Mouse (Mus musculus): ENCODE measurements around the gene Fzr1. TPM values are rescaled to one million over a fixed set of nuclear protein-coding genes. Genes with fewer than 3 reads are reported as not detected.

Fzr1 gene
- polyA plus RNA-seq, 1 experiment: 47.8 TPM

DNA sequence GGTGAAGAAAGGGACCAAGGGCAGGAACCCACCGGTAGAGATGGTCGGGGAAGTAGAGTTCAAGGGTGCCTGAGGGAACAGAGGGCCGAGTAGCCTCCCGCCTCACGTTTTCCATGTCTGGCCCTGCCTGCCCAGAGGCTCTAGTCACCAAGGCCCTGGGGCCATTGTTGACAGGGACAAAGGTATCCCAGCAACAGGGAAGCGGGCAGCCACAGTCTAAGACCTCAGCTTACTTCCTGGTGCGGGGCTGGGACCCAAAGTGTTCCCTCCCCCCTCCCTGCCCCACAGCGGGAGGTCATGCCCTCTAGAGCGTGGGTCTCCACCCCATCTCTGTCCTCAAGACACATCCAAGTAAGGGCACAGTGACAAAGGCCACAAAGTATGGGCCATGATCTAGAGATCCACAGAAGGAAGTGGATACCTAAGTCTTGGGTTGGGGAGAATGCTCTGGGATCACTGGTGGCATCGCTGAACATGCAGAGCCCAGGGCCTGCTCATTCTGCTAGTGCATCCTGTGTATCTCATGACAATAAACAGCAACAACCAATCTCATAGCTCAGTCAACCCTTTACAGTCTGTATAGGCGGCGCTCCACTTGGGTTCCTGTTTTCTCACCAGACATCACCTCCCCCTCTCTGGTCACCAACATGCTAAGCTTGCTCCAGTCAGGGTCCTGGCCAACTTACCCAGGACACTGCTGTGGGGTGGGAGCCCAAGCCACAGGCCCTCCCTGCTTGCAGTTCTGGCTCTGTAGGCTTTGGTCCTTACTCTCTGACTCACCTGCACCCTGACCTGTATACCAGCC is 12.4 kb downstream of the Fzr1 start, which contains the start of gene 4930404N11Rik:
4930404N11Rik (minus strand) TSS at position 145 of the 805 bp plus-strand sequence.
- TF ChIP-seq POLR2A (IDR thresholded peaks at IDR 0.05; ENCODE audit: insufficient read depth, low read length) (no peak), EP300 (IDR thresholded peaks at IDR 0.05; ENCODE audit: insufficient read depth, low read depth, low read length) (no peak), CTCF (IDR thresholded peaks at IDR 0.05; ENCODE audit: low read depth, low read length) (no peak)
- Histone ChIP-seq H3K4me1 (ENCODE audit: control insufficient read depth, insufficient read depth, low read length) (peaks cover 9% of the 10 kb centered on the region), H3K36me3 (ENCODE audit: control insufficient read depth, insufficient read depth, low read length, poor library complexity, severe bottlenecking) (peaks cover 18% of the 10 kb centered on the region), H3K9me3 (replicated peaks; ENCODE audit: control insufficient read depth, insufficient read depth, low read length, poor library complexity, severe bottlenecking) (no peaks in the 10 kb centered on the region), H3K27me3 (ENCODE audit: control insufficient read depth, insufficient read depth, low read length, poor library complexity, severe bottlenecking) (no peaks in the 10 kb centered on the region), H3K9ac (ENCODE audit: low read depth, poor library complexity, severe bottlenecking) (no peak within 1 kb of the TSS), H3K4me3 (ENCODE audit: low read depth, low read length) (no peak within 1 kb of the TSS), H3K27ac (ENCODE audit: insufficient read depth, low read length) (no peak within 1 kb of the TSS)

DNA sequence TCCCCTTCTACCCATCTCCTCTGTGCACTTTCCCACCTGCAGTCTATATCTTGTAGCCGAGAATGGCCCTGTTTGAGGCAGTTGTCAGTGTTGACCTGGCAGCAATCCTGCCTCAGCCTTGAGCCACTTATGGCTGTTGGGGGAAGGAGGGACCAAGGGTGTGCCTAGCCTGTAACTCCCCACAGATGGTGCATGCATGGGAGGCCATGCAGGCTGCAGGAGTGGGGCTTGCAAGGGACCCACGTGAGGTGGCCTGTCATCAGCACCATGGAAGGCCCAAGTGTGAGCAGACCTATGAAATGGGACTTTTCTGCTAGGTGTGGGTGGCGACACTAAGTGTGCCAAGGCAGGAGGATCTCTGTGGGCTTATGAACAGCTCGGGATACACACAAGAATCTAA is 13.2 kb downstream of the Fzr1 start:
- H3K9me3 ChIP-seq (replicated peaks; ENCODE audit: control insufficient read depth, insufficient read depth, low read length, poor library complexity, severe bottlenecking): no peaks in the 10 kb centered on the region
- no peak overlapping the region for H3K9ac ChIP-seq (ENCODE audit: low read depth, poor library complexity, severe bottlenecking)
- H3K36me3 ChIP-seq (ENCODE audit: control insufficient read depth, insufficient read depth, low read length, poor library complexity, severe bottlenecking): peaks cover 14% of the 10 kb centered on the region
- no peaks in the 10 kb centered on the region for H3K27me3 ChIP-seq (ENCODE audit: control insufficient read depth, insufficient read depth, low read length, poor library complexity, severe bottlenecking)
- H3K4me1 ChIP-seq (ENCODE audit: control insufficient read depth, insufficient read depth, low read length): peaks cover 13% of the 10 kb centered on the region
- H3K4me3 ChIP-seq (ENCODE audit: low read depth, low read length): no peak overlapping the region
- H3K27ac ChIP-seq (ENCODE audit: insufficient read depth, low read length): no peak overlapping the region
- TF ChIP-seq CTCF (IDR thresholded peaks at IDR 0.05; ENCODE audit: low read depth, low read length) (no peak), POLR2A (IDR thresholded peaks at IDR 0.05; ENCODE audit: insufficient read depth, low read length) (no peak), EP300 (IDR thresholded peaks at IDR 0.05; ENCODE audit: insufficient read depth, low read depth, low read length) (no peak)

GRCm38 (mm10) chr10:81364666-81365065 is 13.7 kb downstream of the Fzr1 start:
- Histone ChIP-seq H3K9ac (ENCODE audit: low read depth, poor library complexity, severe bottlenecking) (no peak overlapping the region), H3K27ac (ENCODE audit: insufficient read depth, low read length) (no peak overlapping the region), H3K36me3 (ENCODE audit: control insufficient read depth, insufficient read depth, low read length, poor library complexity, severe bottlenecking) (peaks cover 10% of the 10 kb centered on the region), H3K9me3 (replicated peaks; ENCODE audit: control insufficient read depth, insufficient read depth, low read length, poor library complexity, severe bottlenecking) (no peaks in the 10 kb centered on the region), H3K4me1 (ENCODE audit: control insufficient read depth, insufficient read depth, low read length) (peaks cover 13% of the 10 kb centered on the region), H3K4me3 (ENCODE audit: low read depth, low read length) (no peak overlapping the region), H3K27me3 (ENCODE audit: control insufficient read depth, insufficient read depth, low read length, poor library complexity, severe bottlenecking) (no peaks in the 10 kb centered on the region)
- TF ChIP-seq CTCF (IDR thresholded peaks at IDR 0.05; ENCODE audit: low read depth, low read length): no peak
- no peak for TF ChIP-seq EP300 (IDR thresholded peaks at IDR 0.05; ENCODE audit: insufficient read depth, low read depth, low read length)
- no peak for TF ChIP-seq POLR2A (IDR thresholded peaks at IDR 0.05; ENCODE audit: insufficient read depth, low read length)

GRCm38 (mm10) chr10:81363436-81364346 is 14.6 kb downstream of the Fzr1 start:
- Histone ChIP-seq H3K27me3 (ENCODE audit: control insufficient read depth, insufficient read depth, low read length, poor library complexity, severe bottlenecking) (no peaks in the 10 kb centered on the region), H3K9ac (ENCODE audit: low read depth, poor library complexity, severe bottlenecking) (no peak overlapping the region), H3K27ac (ENCODE audit: insufficient read depth, low read length) (no peak overlapping the region), H3K36me3 (ENCODE audit: control insufficient read depth, insufficient read depth, low read length, poor library complexity, severe bottlenecking) (peaks cover 4% of the 10 kb centered on the region), H3K4me1 (ENCODE audit: control insufficient read depth, insufficient read depth, low read length) (peaks cover 13% of the 10 kb centered on the region), H3K9me3 (replicated peaks; ENCODE audit: control insufficient read depth, insufficient read depth, low read length, poor library complexity, severe bottlenecking) (no peaks in the 10 kb centered on the region), H3K4me3 (ENCODE audit: low read depth, low read length) (no peak overlapping the region)
- TF ChIP-seq POLR2A (IDR thresholded peaks at IDR 0.05; ENCODE audit: insufficient read depth, low read length) (no peak), EP300 (IDR thresholded peaks at IDR 0.05; ENCODE audit: insufficient read depth, low read depth, low read length) (no peak), CTCF (IDR thresholded peaks at IDR 0.05; ENCODE audit: low read depth, low read length) (no peak)

GRCm38 (mm10) chr10:81362336-81362949 is 15.9 kb downstream of the Fzr1 start:
- Histone ChIP-seq H3K36me3 (ENCODE audit: control insufficient read depth, insufficient read depth, low read length, poor library complexity, severe bottlenecking) (peaks cover 4% of the 10 kb centered on the region; the same call in 1 of the 2 replicates), H3K4me1 (ENCODE audit: control insufficient read depth, insufficient read depth, low read length) (peaks cover 13% of the 10 kb centered on the region), H3K9me3 (replicated peaks; ENCODE audit: control insufficient read depth, insufficient read depth, low read length, poor library complexity, severe bottlenecking) (no peaks in the 10 kb centered on the region), H3K9ac (ENCODE audit: low read depth, poor library complexity, severe bottlenecking) (no peak overlapping the region), H3K4me3 (ENCODE audit: low read depth, low read length) (no peak overlapping the region), H3K27ac (ENCODE audit: insufficient read depth, low read length) (no peak overlapping the region), H3K27me3 (ENCODE audit: control insufficient read depth, insufficient read depth, low read length, poor library complexity, severe bottlenecking) (no peaks in the 10 kb centered on the region)
- TF ChIP-seq POLR2A (IDR thresholded peaks at IDR 0.05; ENCODE audit: insufficient read depth, low read length): no peak
- no peak for TF ChIP-seq CTCF (IDR thresholded peaks at IDR 0.05; ENCODE audit: low read depth, low read length)
- TF ChIP-seq EP300 (IDR thresholded peaks at IDR 0.05; ENCODE audit: insufficient read depth, low read depth, low read length): no peak
